Mouse (Mus musculus) embryonic fibroblast, embryonic 13.5 days (primary cell): ENCODE measurements at regions not wholly inside any gene's neighbourhood (a gene's known extent, or its start where the extent isn't known, plus 50 kb on each side); places are given as distances from the start of the nearest gene placed in this dataset.

Experiments
- H3K27ac ChIP-seq: 2 replicates; pipeline ENCODE4 v1.5.1; 2012; ENCODE audit warnings: low read length, control low read depth, inconsistent platforms; ENCODE audit not compliant: insufficient read depth
- H3K4me1 ChIP-seq: 2 replicates; pipeline ENCODE4 v1.6.1; 2011; ENCODE audit warnings: low read length; ENCODE audit not compliant: control insufficient read depth, insufficient read depth
- H3K4me3 ChIP-seq: 2 replicates; pipeline ENCODE4 v1.5.1; 2011; ENCODE audit warnings: mild to moderate bottlenecking, control low read depth, low read length; ENCODE audit not compliant: insufficient read depth
- CTCF ChIP-seq: IDR thresholded peaks from 2 replicates; pipeline ENCODE4 v1.5.1; 2011; ENCODE audit warnings: mild to moderate bottlenecking, control low read depth, low read length, moderate library complexity, borderline replicate concordance; ENCODE audit not compliant: insufficient read depth
- POLR2A ChIP-seq: IDR thresholded peaks from 2 replicates; pipeline ENCODE4 v1.6.1; 2011; ENCODE audit warnings: low read depth, mild to moderate bottlenecking, control low read depth, low read length, moderate library complexity

- Histone ChIP-seq H3K4me1 (peaks cover 4% of the 10 kb centered on the region), H3K4me3 (no peak overlapping the region), H3K27ac (no peak overlapping the region)
- TF ChIP-seq POLR2A: no peak
- no peak for TF ChIP-seq CTCF
Measured at GRCm38 (mm10) chr14:100618793-100619655, 334.5 kb upstream of the Klf12 start.

- no peak overlapping the region for H3K27ac ChIP-seq
- no peak for TF ChIP-seq CTCF
- no peak for TF ChIP-seq POLR2A
- peaks cover 2% of the 10 kb centered on the region for H3K4me1 ChIP-seq
- H3K4me3 ChIP-seq: no peak overlapping the region
Measured at GRCm38 (mm10) chr14:100610017-100610760, 325.7 kb upstream of the Klf12 start.

GRCm38 (mm10) chr14:100607109-100607508 is 322.6 kb upstream of the Klf12 start:
- Histone ChIP-seq H3K4me1 (no peaks in the 10 kb centered on the region), H3K27ac (no peak overlapping the region), H3K4me3 (no peak overlapping the region)
- no peak for TF ChIP-seq CTCF
- no peak for TF ChIP-seq POLR2A

- TF ChIP-seq CTCF: no peak
- TF ChIP-seq POLR2A: no peak
- no peak overlapping the region for H3K4me3 ChIP-seq
- no peaks in the 10 kb centered on the region for H3K4me1 ChIP-seq
- no peak overlapping the region for H3K27ac ChIP-seq
Measured at GRCm38 (mm10) chr14:100600886-100601451, 316.5 kb upstream of the Klf12 start.

GRCm38 (mm10) chr14:100570026-100570425 is 285.5 kb upstream of the Klf12 start:
- H3K4me1 ChIP-seq: no peaks in the 10 kb centered on the region
- no peak overlapping the region for H3K4me3 ChIP-seq
- H3K27ac ChIP-seq: no peak overlapping the region
- TF ChIP-seq POLR2A (no peak), CTCF (no peak)

GRCm38 (mm10) chr14:100561884-100562283 is 277.4 kb upstream of the Klf12 start:
- H3K4me1 ChIP-seq: no peaks in the 10 kb centered on the region
- no peak overlapping the region for H3K4me3 ChIP-seq
- TF ChIP-seq POLR2A: no peak
- TF ChIP-seq CTCF: no peak
- no peak overlapping the region for H3K27ac ChIP-seq

GRCm38 (mm10) chr14:100558378-100558777 is 273.9 kb upstream of the Klf12 start:
- Histone ChIP-seq H3K4me3 (no peak overlapping the region), H3K27ac (no peak overlapping the region), H3K4me1 (0 out of 2 replicates have a peak, but pooled peaks cover 3% of the 10 kb centered on the region)
- no peak for TF ChIP-seq POLR2A
- TF ChIP-seq CTCF: no peak

- H3K4me3 ChIP-seq: no peak overlapping the region
- no peak overlapping the region for H3K27ac ChIP-seq
- TF ChIP-seq CTCF: no peak
- TF ChIP-seq POLR2A: no peak
- H3K4me1 ChIP-seq: peaks cover 4% of the 10 kb centered on the region; the same call in 1 of the 2 replicates
Measured at GRCm38 (mm10) chr14:100552466-100552865, 268.0 kb upstream of the Klf12 start.

GRCm38 (mm10) chr14:100550266-100550665 is 265.8 kb upstream of the Klf12 start:
- H3K27ac ChIP-seq: no peak overlapping the region
- no peak for TF ChIP-seq CTCF
- no peak for TF ChIP-seq POLR2A
- H3K4me3 ChIP-seq: no peak overlapping the region
- peaks cover 4% of the 10 kb centered on the region; the same call in 1 of the 2 replicates for H3K4me1 ChIP-seq

- no peak for TF ChIP-seq POLR2A
- TF ChIP-seq CTCF: no peak
- H3K4me3 ChIP-seq: no peak overlapping the region
Measured at GRCm38 (mm10) chr14:100530217-100530616, 245.7 kb upstream of the Klf12 start.

More at GRCm38 (mm10) chr14:100530217-100530616, 245.7 kb upstream of the Klf12 start:
- no peaks in the 10 kb centered on the region for H3K4me1 ChIP-seq
- no peak overlapping the region for H3K27ac ChIP-seq
